Mouse (Mus musculus): Measurements from ENCODE around the gene Ppp1r9b.

- TF ChIP-seq MYOG (IDR thresholded peaks at IDR 0.05; ENCODE audit: control insufficient read depth in 1 of 3, insufficient read depth in 1 of 3, insufficient read length in 2 of 3, low read depth in 2 of 3) = no peak
- no peak for TF ChIP-seq E2F4 (IDR thresholded peaks at IDR 0.05; ENCODE audit: insufficient read depth)
- TF ChIP-seq POLR2A (IDR thresholded peaks at IDR 0.05; ENCODE audit: insufficient read length, low read depth) = no peak
- no peak for TF ChIP-seq USF1 (IDR thresholded peaks at IDR 0.05; ENCODE audit: low read depth)
- no peak for TF ChIP-seq POLR2AphosphoS2 (IDR thresholded peaks at IDR 0.05; ENCODE audit: insufficient read length, low read depth)
- no peak for TF ChIP-seq REST (IDR thresholded peaks at IDR 0.05; ENCODE audit: insufficient read depth, insufficient read length)
Measured at GRCm38 (mm10) chr11:94996984-94997383, 6.1 kb downstream of the Ppp1r9b start.
